Mouse (Mus musculus) megakaryocyte, adult 5-6 weeks (primary cell): Measurements from ENCODE around the gene Hnrnpab. TPM values are rescaled to one million over a fixed set of nuclear protein-coding genes. Genes with fewer than 3 reads are reported as not detected.

Experiments
- ATAC-seq: 2 replicates; pipeline ENCODE4 v1.8.0; 2016; ENCODE audit warnings: mild to moderate bottlenecking, inconsistent platforms; ENCODE audit not compliant: poor library complexity, severe bottlenecking
- total RNA-seq, 2 experiments: library from RNA; stranded (forward) in 1 of 2; stranded (reverse) in 1 of 2; fragments of 153-499, 151-499 nt in 1 of 2; fragments of 221-1000, 200-1000 nt in 1 of 2; gene quantifications; 2 replicates each; pipeline versions ENCODE4 v1.2.3 to v1.2.4; 2015 to 2017

Hnrnpab gene
- total RNA-seq, 2 experiments from 2014 or later, result 319 to 571 TPM

DNA sequence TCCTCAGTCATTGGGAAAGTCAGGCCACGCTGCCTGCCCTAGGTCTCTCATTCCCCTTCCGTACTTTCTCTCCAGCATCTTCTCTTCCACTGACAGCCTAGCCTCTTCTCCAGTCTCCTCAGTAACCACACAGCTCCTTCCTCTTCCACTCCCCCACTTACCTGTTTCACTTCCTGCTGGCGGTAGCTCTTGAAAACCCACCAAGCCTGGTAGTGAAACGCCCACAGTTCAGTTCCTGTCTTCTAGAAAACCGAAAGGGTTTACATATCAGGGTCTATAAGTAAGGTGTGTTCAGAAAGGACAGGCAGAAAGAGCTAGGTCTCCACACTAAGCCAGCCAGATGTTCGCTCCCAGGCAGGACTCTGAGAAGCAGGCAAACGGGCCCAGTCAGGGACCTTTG, 29.1 kb downstream of the Hnrnpab start:
- peak; percentile 84 for ATAC-seq

DNA sequence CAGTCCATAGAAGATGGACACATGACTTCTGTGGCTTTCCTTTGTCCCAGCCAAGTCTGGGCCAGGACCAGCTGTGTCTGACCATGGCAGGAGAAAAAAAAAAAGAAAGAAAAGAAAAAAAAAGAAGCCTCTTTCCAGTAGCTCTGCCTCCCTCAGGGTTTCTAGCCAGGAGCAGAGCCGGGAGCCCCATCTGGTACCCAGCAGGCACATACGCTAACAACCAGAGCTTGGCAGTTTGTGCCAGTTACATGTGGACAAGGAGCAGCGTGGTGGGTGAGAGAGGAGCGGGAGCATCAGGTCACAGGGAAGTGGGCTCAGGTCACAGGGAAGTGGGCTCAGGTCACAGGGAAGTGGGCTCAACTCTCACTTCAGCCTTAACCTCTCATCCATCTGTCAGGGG, 30.2 kb downstream of the Hnrnpab start:
- ATAC-seq, result no peak

DNA sequence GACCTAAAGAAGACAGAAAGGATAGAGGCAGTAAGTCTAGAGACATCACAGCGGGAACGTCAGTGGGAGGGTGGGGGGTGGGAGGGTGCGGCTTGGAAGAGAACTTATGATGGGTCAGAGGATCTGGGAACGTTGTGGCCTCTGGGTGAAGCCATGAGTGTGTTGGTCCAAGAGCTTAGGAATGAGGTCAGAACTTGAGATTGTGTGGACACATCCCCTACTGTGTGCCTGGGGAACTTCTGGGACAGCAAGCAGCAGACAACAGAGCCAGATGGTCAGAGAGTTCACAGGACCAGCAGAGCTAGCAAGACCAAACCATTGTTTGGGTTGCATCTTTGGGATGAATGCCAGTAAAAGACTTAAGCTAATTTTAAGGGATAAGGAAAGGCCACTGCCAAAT, 37.8 kb downstream of the Hnrnpab start:
- ATAC-seq, result no peak

DNA sequence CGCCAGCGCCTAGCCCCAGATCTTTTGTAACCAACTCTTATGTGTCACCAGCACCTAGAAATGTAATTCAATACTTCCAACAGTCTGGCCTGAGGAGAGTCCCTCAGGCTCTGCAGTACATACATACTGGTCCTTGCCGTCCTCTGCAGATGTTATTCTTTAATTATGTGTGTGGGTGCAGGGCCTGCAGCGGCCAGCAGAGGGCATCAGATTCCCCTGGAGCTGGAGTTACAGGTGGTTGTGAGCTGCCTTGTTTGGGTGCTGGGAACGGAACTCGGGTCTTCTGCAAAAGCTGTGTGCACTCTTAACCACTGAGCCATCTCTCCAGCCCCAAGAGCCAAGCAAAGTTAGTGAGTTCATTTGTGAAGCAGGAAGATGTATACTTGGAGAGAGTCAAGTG, 40.7 kb downstream of the Hnrnpab start:
- ATAC-seq, result no peak

DNA sequence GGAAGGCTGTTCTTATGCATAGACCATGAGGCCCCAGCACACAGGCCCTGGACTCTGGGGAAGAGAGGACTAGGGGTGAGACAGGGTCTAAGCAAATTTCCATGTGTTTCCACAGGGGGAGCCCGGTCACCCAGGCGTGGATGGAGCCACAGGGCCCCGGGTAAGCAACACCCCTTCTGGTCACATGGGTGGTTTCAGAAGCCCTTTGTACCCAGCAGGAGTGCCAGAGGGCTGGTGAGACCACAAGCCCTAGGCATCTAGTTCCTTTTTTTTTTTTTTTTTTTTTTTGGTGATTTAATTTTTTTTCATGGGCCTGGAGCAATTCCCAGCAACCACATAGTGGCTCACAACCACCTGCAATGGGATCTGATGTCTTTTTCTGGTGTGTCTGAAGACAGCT, 41.6 kb downstream of the Hnrnpab start:
- peak; percentile 99 for ATAC-seq

DNA sequence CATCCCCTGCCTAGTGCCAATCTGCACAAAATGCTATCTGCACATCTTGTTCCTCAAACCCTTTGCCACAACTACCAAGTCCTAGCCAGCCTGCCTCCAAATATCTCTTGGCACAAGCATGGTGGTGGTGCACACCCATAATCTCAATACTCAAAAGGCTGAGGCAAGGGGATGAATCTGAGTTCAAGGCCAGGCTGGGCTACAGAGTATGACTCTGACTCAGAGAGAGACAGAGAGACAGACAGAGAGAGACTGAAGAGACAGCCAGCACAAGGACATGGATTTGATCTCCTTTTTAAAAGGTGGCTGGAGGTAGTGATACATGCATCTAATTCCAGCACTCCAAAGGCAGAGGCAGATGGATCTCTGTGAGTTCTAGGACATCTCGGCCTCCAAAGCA, 43.4 kb downstream of the Hnrnpab start:
- no peak for ATAC-seq

DNA sequence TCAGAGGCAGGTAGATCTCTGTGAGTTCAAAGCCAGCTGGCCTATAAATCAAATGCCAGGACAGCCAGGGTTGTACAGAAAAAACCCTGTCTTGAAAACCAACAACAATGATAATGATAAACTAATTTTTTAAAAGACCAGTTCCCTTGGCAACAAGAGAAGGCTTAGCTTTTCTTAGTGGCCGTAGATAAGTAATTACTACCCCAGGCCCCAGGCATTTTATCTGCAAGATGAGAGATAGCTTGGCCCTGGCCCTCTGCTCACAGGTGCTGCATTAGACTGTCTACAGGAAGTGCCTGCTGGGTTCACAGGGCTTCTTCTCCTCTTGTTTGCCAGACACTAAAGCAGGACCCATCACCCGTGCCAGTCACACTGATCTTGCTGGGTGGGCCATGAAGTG, 51.6 kb downstream of the Hnrnpab start:
- ATAC-seq, result no peak

DNA sequence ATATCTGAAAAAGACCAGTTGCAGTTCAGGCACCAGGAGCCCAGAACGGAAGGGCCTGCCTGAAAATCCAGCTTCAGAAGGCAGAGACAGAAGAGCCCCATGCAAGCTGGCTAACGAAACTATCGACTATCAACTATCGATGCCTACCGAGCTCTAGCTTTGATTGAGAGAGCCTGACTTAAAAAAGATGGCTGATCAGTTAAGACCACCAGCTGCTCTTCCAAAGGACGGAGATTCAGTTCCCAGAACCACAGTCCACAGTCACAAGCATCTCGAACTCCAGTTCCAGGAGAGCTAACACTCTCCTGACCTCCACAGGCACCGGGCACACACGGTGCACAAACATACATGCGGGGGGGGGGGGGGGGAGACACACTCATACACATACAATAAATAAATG, 52.1 kb downstream of the Hnrnpab start:
- ATAC-seq, result no peak

DNA sequence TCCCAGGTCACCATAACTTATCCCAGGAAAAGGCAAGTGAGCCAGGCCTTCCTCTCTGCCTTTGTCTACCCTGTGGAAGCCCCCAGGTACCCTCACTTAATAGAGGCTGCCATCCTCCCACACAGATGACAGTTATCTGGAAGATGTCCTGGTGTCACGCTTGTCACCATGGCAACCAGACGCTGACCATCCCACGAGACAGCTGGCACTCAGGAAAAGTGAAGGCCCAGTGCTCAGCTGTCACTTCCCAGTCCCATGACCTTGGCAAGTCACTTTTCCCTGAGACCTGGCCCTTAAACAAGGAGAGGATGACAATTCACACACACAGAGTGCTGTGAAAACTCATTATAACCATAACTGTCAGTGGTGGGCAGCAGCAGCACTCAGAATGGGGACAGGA, 54.6 kb downstream of the Hnrnpab start:
- ATAC-seq, result no peak

DNA sequence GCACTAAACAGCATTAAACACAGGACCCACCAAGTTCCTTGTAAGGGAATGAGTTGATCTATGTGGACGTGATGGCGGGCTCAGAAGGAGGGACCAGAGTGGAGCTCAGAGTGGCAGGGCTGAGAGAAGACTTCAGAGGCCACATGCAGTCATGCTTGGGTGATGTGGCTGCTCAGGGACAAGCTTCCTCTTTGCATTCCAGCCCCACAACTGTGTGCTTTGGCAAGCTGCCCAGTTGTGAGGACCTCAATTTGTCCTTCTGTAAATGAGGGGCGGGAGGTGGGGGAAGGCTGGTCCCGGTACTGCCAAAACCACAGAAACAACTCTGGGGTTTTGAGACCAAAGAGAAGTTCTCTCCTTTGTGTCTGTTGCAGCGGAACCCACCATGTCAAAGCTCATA, 55.4 kb downstream of the Hnrnpab start:
- ATAC-seq, result peak; percentile 45; the same call in 1 of the 2 replicates

Other genes with a start within 250 kb of the Hnrnpab start
- gene Phykpl, start 22.1 kb downstream of the Hnrnpab start, total RNA-seq (2015), result 8.5 and 10.3 TPM in 2 replicates
- 5.8 and 9.0 TPM in 2 replicates for gene Phykpl, start 22.1 kb downstream of the Hnrnpab start, total RNA-seq (2017)
- 45.3 and 50.5 TPM in 2 replicates for gene Nhp2, start 12.9 kb upstream of the Hnrnpab start, total RNA-seq (2015)
- gene Nhp2, start 12.9 kb upstream of the Hnrnpab start, total RNA-seq (2017), result 38.1 and 52.6 TPM in 2 replicates
- 50.8 and 63.1 TPM in 2 replicates for gene Rmnd5b, start 29.0 kb upstream of the Hnrnpab start, total RNA-seq (2015)
- 19.2 and 35.5 TPM in 2 replicates for gene Rmnd5b, start 29.0 kb upstream of the Hnrnpab start, total RNA-seq (2017)
- 0.80 and 1.3 TPM in 2 replicates for gene N4bp3, start 44.0 kb upstream of the Hnrnpab start, total RNA-seq (2015)
- 0.45 and 2.9 TPM in 2 replicates for gene N4bp3, start 44.0 kb upstream of the Hnrnpab start, total RNA-seq (2017)
- 0.33 and 0.43 TPM in 2 replicates for gene D930048N14Rik, start 44.1 kb upstream of the Hnrnpab start, total RNA-seq (2015)
- gene D930048N14Rik, start 44.1 kb upstream of the Hnrnpab start, total RNA-seq (2017), result 0.26 TPM in 1 of 2 replicates, not detected in the other
- gene 0610009B22Rik, start 82.0 kb upstream of the Hnrnpab start, total RNA-seq (2015), result 25.9 and 30.3 TPM in 2 replicates
- 14.7 and 18.4 TPM in 2 replicates for gene 0610009B22Rik, start 82.0 kb upstream of the Hnrnpab start, total RNA-seq (2017)
- 15.4 and 15.5 TPM in 2 replicates for gene Sec24a, start 156.8 kb upstream of the Hnrnpab start, total RNA-seq (2015)
- 5.1 and 6.3 TPM in 2 replicates for gene Sec24a, start 156.8 kb upstream of the Hnrnpab start, total RNA-seq (2017)
- gene Sar1b, start 156.8 kb upstream of the Hnrnpab start, total RNA-seq (2015), result 103 and 111 TPM in 2 replicates
- gene Sar1b, start 156.8 kb upstream of the Hnrnpab start, total RNA-seq (2017), result 47.7 and 53.2 TPM in 2 replicates